Mouse (Mus musculus): ENCODE measurements at regions not wholly inside any gene's neighbourhood (a gene's known extent, or its start where the extent isn't known, plus 50 kb on each side); places are given as distances from the start of the nearest gene placed in this dataset.

DNA sequence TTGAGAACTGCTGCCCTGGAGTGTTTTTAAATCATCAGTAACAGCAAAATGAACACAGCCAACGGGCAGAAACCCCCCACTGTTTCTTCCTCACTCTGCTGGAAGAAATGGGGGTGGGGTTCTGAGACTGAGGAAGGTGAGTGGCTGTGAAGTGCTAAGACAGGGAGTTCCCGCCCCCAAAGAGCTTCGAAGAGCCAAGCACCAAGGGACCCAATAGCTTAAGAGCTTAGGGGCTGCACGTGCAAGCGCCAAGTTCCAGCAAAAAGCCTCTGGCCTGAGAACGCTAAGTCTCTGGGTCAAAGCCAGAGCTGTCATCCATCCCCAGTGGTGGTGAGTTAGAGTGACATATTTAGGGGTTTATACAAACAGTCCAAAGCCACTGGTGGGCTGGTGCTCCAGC, 55.1 kb upstream of the Pcbd1 start:
- no peaks in the 10 kb centered on the region for H3K36me3 ChIP-seq (ENCODE audit: insufficient read depth, low read length)
- no peak overlapping the region for H3K27ac ChIP-seq (ENCODE audit: low read length)
- no peak overlapping the region for H3K9ac ChIP-seq (replicated peaks; ENCODE audit: low read length)
- no peak overlapping the region for H3K4me3 ChIP-seq (ENCODE audit: low read length)
- no peak for ATAC-seq (ENCODE audit: low FRiP score, low TSS enrichment)
- no peaks in the 10 kb centered on the region for H3K9me3 ChIP-seq (ENCODE audit: low read length)
- 0 out of 2 replicates have a peak, but pooled peaks cover 2% of the 10 kb centered on the region for H3K27me3 ChIP-seq (ENCODE audit: insufficient read depth, low read length)
- no peak overlapping the region for H3K4me2 ChIP-seq (replicated peaks; ENCODE audit: low read depth, low read length)
- 40% methylated on average over 6 of the region's 6 CpGs for WGBS
- H3K4me1 ChIP-seq (ENCODE audit: insufficient read depth, low read length): no peaks in the 10 kb centered on the region

DNA sequence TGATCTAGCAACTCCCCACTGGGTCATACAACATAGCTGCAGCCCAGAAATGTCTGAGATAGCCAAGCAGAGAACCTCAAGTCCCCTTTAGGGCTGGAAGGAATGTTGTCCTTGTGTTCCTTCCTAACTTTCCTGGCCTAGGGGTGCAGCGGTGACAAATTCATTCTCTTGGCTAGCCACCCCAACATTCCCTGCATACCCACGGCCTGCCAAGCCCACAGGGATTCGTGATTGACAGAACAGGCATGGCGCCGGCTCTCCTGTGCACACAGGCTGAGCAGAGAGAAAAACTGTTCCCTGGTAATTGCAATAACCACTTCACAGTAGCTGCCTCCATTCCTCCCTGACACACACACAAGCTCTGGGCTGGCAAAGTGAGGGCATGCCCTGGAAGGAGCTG, 60.5 kb upstream of the Pcbd1 start:
- no peaks in the 10 kb centered on the region for H3K36me3 ChIP-seq (ENCODE audit: insufficient read depth, low read length)
- H3K9ac ChIP-seq (replicated peaks; ENCODE audit: low read length): no peak overlapping the region
- 80% methylated on average over 5 of the region's 5 CpGs for WGBS
- no peak overlapping the region for H3K4me3 ChIP-seq (ENCODE audit: low read length)
- no peak for ATAC-seq (ENCODE audit: low FRiP score, low TSS enrichment)
- H3K9me3 ChIP-seq (ENCODE audit: low read length): no peaks in the 10 kb centered on the region
- no peaks in the 10 kb centered on the region for H3K27me3 ChIP-seq (ENCODE audit: insufficient read depth, low read length)
- no peak overlapping the region for H3K4me2 ChIP-seq (replicated peaks; ENCODE audit: low read depth, low read length)
- H3K4me1 ChIP-seq (ENCODE audit: insufficient read depth, low read length): no peaks in the 10 kb centered on the region
- H3K27ac ChIP-seq (ENCODE audit: low read length): no peak overlapping the region

DNA sequence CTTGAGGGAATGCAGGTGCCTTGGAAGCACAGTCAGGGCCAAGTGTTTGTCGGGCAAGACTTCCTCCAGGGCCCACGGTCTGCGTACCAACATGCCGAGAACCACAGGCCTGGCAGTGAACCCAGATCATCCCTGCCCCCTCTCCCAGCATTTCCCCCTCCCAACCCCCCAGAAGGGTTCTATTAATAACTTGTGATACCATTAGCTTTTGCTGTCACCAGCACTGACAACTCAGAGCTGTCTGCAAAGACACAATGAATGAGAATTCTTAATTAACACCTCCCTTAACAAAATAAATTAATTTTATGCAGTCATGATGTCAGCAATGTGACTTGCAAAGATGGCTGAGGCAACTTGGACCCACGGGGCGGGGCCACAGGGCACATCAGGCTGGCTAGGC, 61.9 kb upstream of the Pcbd1 start:
- Histone ChIP-seq H3K9me3 (ENCODE audit: low read length) (no peaks in the 10 kb centered on the region), H3K36me3 (ENCODE audit: insufficient read depth, low read length) (no peaks in the 10 kb centered on the region), H3K9ac (replicated peaks; ENCODE audit: low read length) (no peak overlapping the region), H3K27ac (ENCODE audit: low read length) (no peak overlapping the region), H3K4me3 (ENCODE audit: low read length) (no peak overlapping the region), H3K4me1 (ENCODE audit: insufficient read depth, low read length) (no peaks in the 10 kb centered on the region), H3K27me3 (ENCODE audit: insufficient read depth, low read length) (no peaks in the 10 kb centered on the region), H3K4me2 (replicated peaks; ENCODE audit: low read depth, low read length) (no peak overlapping the region)
- ATAC-seq (ENCODE audit: low FRiP score, low TSS enrichment): no peak
- 83% methylated on average over 6 of the region's 6 CpGs for WGBS

DNA sequence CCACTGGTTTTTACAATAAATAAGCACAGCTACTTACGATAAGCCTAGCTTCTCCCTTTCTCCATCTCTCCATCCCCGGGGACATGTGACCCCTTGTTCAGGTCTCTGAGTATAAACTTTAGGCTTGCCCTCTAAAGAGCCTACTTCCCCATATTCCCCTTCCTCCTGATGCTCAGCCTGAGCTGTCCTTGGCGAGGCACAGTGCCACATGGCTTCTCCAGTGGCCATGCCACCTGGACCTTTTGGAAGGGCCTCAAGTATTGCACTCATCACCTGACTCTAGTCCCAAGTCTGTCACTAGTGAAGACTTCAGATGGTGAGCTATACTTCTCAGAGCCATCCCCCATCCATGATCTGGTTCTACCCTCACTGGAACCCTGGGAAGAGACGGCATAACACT, 64.1 kb upstream of the Pcbd1 start:
- Histone ChIP-seq H3K4me3 (ENCODE audit: low read length) (no peak overlapping the region), H3K9ac (replicated peaks; ENCODE audit: low read length) (no peak overlapping the region), H3K4me2 (replicated peaks; ENCODE audit: low read depth, low read length) (no peak overlapping the region), H3K27me3 (ENCODE audit: insufficient read depth, low read length) (no peaks in the 10 kb centered on the region), H3K9me3 (ENCODE audit: low read length) (no peaks in the 10 kb centered on the region), H3K27ac (ENCODE audit: low read length) (no peak overlapping the region), H3K4me1 (ENCODE audit: insufficient read depth, low read length) (no peaks in the 10 kb centered on the region), H3K36me3 (ENCODE audit: insufficient read depth, low read length) (no peaks in the 10 kb centered on the region)
- 73% methylated on average over 4 of the region's 4 CpGs for WGBS
- ATAC-seq (ENCODE audit: low FRiP score, low TSS enrichment): no peak

DNA sequence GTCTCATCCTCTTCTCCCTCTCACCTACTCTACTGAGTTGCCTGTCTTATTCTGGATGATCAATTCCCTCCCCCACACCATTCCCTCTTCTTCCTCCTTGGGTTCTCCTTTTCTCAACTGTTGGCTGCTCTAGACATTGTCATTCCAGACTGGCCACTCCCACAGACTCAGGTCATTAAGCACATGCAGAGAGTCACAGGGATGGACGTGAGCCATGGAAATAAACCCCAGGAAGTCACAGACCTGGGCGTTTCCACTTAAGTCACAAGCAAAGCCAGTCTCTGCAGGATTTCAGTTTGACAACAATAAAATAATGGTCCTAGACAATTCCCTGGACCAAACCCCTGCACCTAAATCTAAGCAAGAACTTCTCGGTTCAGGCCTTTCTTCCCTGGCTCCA, 65.0 kb upstream of the Pcbd1 start:
- Histone ChIP-seq H3K9me3 (ENCODE audit: low read length) (no peaks in the 10 kb centered on the region), H3K36me3 (ENCODE audit: insufficient read depth, low read length) (no peaks in the 10 kb centered on the region), H3K4me2 (replicated peaks; ENCODE audit: low read depth, low read length) (no peak overlapping the region), H3K27me3 (ENCODE audit: insufficient read depth, low read length) (no peaks in the 10 kb centered on the region), H3K4me3 (ENCODE audit: low read length) (no peak overlapping the region), H3K9ac (replicated peaks; ENCODE audit: low read length) (no peak overlapping the region), H3K27ac (ENCODE audit: low read length) (no peak overlapping the region), H3K4me1 (ENCODE audit: insufficient read depth, low read length) (no peaks in the 10 kb centered on the region)
- 22% methylated on average over 3 of the region's 3 CpGs for WGBS
- no peak for ATAC-seq (ENCODE audit: low FRiP score, low TSS enrichment)

DNA sequence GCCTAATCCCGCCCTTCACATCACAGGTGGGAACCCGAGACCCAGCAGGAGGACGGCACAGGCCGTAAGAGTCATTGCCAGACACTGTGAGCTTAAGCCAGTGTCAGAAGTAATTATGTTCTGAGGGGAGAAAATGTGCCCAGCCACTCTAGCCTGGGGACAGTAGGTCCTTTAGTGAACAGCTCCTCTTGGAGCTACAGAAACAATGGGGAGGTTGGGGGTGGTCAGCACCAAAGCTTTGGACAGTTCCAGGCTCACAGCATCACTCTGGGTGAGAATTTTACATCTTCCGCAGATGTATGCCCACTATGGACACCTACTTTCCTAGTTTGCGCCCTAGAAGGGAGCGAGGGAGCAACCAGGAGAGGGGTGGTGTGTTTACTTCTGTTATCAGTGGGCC, 65.7 kb upstream of the Pcbd1 start:
- Histone ChIP-seq H3K9ac (replicated peaks; ENCODE audit: low read length) (no peak overlapping the region), H3K4me3 (ENCODE audit: low read length) (no peak overlapping the region), H3K27ac (ENCODE audit: low read length) (no peak overlapping the region), H3K36me3 (ENCODE audit: insufficient read depth, low read length) (no peaks in the 10 kb centered on the region), H3K27me3 (ENCODE audit: insufficient read depth, low read length) (no peaks in the 10 kb centered on the region), H3K9me3 (ENCODE audit: low read length) (no peaks in the 10 kb centered on the region), H3K4me1 (ENCODE audit: insufficient read depth, low read length) (no peaks in the 10 kb centered on the region), H3K4me2 (replicated peaks; ENCODE audit: low read depth, low read length) (no peak overlapping the region)
- 31% methylated on average over 7 of the region's 7 CpGs for WGBS
- no peak for ATAC-seq (ENCODE audit: low FRiP score, low TSS enrichment)

DNA sequence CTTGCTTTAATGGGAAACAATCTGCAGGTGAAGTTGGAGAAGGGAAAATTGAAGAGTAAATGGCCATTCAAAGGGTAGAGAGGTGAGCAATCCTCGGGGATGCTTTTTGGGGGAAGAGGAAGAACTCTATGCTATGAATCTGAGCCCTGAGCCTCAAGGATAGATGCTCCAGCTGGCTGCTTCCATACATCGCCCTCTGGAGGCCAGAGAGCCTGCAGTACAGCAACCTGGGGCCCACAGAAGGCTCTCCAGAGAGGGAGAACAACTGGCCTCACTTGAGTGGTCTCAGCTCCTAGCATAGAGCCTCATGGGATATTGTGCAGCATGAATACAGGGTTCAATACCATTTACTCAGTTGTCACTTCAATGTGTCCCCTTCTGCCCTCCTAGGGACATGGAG, 69.6 kb upstream of the Pcbd1 start:
- Histone ChIP-seq H3K9ac (replicated peaks; ENCODE audit: low read length) (no peak overlapping the region), H3K9me3 (ENCODE audit: low read length) (no peaks in the 10 kb centered on the region), H3K27me3 (ENCODE audit: insufficient read depth, low read length) (no peaks in the 10 kb centered on the region), H3K27ac (ENCODE audit: low read length) (no peak overlapping the region), H3K36me3 (ENCODE audit: insufficient read depth, low read length) (no peaks in the 10 kb centered on the region), H3K4me2 (replicated peaks; ENCODE audit: low read depth, low read length) (no peak overlapping the region), H3K4me1 (ENCODE audit: insufficient read depth, low read length) (no peaks in the 10 kb centered on the region), H3K4me3 (ENCODE audit: low read length) (no peak overlapping the region)
- no peak for ATAC-seq (ENCODE audit: low FRiP score, low TSS enrichment)
- 29% methylated on average over 2 of the region's 2 CpGs for WGBS

DNA sequence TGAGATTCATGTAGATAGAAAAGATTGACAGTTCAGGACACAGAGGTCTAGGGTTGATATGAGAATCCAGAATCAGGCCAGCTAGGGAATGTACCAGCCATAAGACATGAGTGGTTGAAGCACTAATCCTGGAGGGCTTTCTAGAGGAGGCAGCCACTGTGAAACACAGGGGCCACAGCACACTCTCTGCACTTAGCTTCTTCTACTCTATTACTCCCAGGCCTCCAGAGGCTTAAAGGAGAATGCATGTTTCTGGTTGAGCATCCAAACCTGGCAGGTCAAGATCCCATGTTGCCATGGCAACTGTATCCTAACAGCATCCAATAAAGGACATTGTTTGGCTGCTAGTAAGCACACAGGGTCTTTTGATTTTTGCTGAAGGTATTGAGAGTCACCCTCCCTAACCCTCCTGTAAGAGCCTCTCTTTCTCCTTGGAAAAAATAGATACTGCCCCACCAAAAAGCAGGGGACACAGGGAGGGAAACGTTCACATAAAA, 76.9 kb upstream of the Pcbd1 start:
- ATAC-seq (ENCODE audit: low FRiP score, low TSS enrichment): no peak
- Histone ChIP-seq H3K4me3 (ENCODE audit: low read length) (no peak overlapping the region), H3K36me3 (ENCODE audit: insufficient read depth, low read length) (no peaks in the 10 kb centered on the region), H3K27me3 (ENCODE audit: insufficient read depth, low read length) (no peaks in the 10 kb centered on the region), H3K27ac (ENCODE audit: low read length) (no peak overlapping the region), H3K9me3 (ENCODE audit: low read length) (no peaks in the 10 kb centered on the region), H3K9ac (replicated peaks; ENCODE audit: low read length) (no peak overlapping the region), H3K4me2 (replicated peaks; ENCODE audit: low read depth, low read length) (no peak overlapping the region), H3K4me1 (ENCODE audit: insufficient read depth, low read length) (no peaks in the 10 kb centered on the region)
- 75% methylated on average over 1 of the region's 1 CpGs for WGBS

DNA sequence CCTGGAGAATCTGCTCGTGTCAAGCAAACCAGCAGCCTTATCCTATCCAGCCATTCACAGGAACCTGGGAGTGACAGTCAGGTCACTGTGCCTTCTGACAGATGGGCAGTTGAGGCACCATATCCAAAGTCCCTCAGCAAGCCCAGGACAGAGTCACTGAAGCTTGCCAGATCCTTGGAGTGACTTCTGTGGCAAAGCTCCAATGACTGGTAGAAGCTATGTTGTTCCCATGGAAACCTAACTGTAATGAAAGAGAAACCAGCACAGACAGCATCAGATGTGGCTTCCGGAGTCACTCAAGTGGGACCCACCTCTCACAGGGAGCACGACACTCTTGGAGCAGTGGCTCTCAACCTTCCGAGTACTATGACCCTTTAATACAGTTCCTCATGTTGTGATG, 78.4 kb upstream of the Pcbd1 start:
- H3K27ac ChIP-seq (ENCODE audit: low read length): no peak overlapping the region
- ATAC-seq (ENCODE audit: low FRiP score, low TSS enrichment): no peak
- H3K9ac ChIP-seq (replicated peaks; ENCODE audit: low read length): no peak overlapping the region
- no peaks in the 10 kb centered on the region for H3K4me1 ChIP-seq (ENCODE audit: insufficient read depth, low read length)
- no peak overlapping the region for H3K4me3 ChIP-seq (ENCODE audit: low read length)
- WGBS: 52% methylated on average over 4 of the region's 4 CpGs
- H3K36me3 ChIP-seq (ENCODE audit: insufficient read depth, low read length): no peaks in the 10 kb centered on the region
- H3K27me3 ChIP-seq (ENCODE audit: insufficient read depth, low read length): no peaks in the 10 kb centered on the region
- no peak overlapping the region for H3K4me2 ChIP-seq (replicated peaks; ENCODE audit: low read depth, low read length)
- no peaks in the 10 kb centered on the region for H3K9me3 ChIP-seq (ENCODE audit: low read length)

DNA sequence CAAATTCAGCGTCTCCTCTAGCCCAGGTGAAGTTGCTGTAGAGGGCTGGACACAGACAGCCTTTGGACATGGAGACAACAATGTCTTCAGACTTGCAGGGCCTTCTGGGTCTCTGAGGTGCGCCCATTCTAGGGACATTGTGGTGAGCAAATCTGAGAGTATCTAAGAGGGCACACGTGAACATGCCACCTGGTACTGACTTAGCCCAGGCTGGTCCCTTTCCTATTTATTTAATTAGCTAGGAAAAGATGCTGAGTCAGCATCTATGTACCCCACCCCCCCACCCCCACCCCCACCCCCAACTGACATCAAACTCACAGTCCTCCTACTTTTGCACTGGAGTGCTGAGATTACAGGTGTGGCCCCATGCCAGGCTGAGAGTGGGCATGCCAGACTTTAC, 81.7 kb upstream of the Pcbd1 start:
- Histone ChIP-seq H3K36me3 (ENCODE audit: insufficient read depth, low read length) (no peaks in the 10 kb centered on the region), H3K4me2 (replicated peaks; ENCODE audit: low read depth, low read length) (no peak overlapping the region), H3K9ac (replicated peaks; ENCODE audit: low read length) (no peak overlapping the region), H3K27me3 (ENCODE audit: insufficient read depth, low read length) (no peaks in the 10 kb centered on the region), H3K27ac (ENCODE audit: low read length) (no peak overlapping the region), H3K4me3 (ENCODE audit: low read length) (no peak overlapping the region), H3K4me1 (ENCODE audit: insufficient read depth, low read length) (no peaks in the 10 kb centered on the region), H3K9me3 (ENCODE audit: low read length) (no peaks in the 10 kb centered on the region)
- 72% methylated on average over 3 of the region's 3 CpGs for WGBS
- ATAC-seq (ENCODE audit: low FRiP score, low TSS enrichment): no peak

DNA sequence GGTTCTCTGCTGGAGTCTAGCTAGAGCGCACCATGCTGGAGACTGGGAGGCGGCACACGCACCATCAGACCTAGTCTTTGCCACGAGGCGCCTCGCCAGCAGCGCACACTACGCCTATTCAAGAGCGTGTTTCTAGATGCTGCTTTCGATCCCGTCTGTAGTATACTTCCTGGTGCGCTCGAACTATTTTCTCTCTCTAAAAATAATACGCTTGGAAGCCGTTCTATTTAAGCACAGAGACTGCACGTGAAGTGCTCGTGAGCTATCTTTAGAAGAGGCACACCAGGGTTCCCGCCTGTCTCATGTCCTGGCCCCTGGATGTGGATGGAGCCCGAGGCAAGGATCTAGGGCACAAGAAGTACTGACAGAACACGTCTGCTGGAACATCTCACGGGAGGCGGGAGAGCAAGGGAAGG, 87.4 kb upstream of the Pcbd1 start:
- WGBS: 93% methylated on average over 22 of the region's 22 CpGs
- Histone ChIP-seq H3K27ac (ENCODE audit: low read length) (no peak overlapping the region), H3K9me3 (ENCODE audit: low read length) (0 out of 2 replicates have a peak, but pooled peaks cover 3% of the 10 kb centered on the region), H3K4me2 (replicated peaks; ENCODE audit: low read depth, low read length) (no peak overlapping the region), H3K27me3 (ENCODE audit: insufficient read depth, low read length) (no peaks in the 10 kb centered on the region), H3K4me1 (ENCODE audit: insufficient read depth, low read length) (no peaks in the 10 kb centered on the region), H3K36me3 (ENCODE audit: insufficient read depth, low read length) (no peaks in the 10 kb centered on the region), H3K4me3 (ENCODE audit: low read length) (no peak overlapping the region), H3K9ac (replicated peaks; ENCODE audit: low read length) (no peak overlapping the region)
- ATAC-seq (ENCODE audit: low FRiP score, low TSS enrichment): no peak

Data from kidney, embryonic 16.5 days (tissue).